Mouse (Mus musculus): ENCODE measurements around the gene Ogfod3. TPM values are rescaled to one million over a fixed set of nuclear protein-coding genes. Genes with fewer than 3 reads are reported as not detected.

Ogfod3 gene
- polyA plus RNA-seq, 1 experiment from 2014 or later = 24.5 TPM

DNA sequence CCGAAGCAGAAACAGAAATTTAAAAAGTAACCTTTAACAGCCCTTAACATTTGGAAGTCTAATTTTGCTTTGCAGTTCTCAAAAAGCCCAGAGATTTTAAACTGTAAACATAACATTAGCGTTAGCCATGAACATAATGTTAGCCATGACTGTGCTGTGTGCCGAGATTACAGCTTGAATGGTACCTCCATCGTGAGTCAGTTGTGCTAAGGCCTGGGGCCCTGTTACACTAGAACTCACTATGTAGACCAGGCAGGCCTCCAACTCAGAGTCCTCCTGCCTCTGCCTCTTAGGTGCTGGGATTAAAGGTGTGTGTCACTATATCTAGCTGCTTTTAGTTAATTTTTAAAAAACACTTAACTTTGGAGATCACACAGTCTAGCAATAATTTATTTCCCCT lies 26.7 kb upstream of the Ogfod3 start:
- 71% methylated on average over 4 of the region's 4 CpGs for WGBS
- Histone ChIP-seq H3K4me1 (replicated peaks; ENCODE audit: control insufficient read depth, insufficient read depth, low read length) (peaks cover 18% of the 10 kb centered on the region), H3K36me3 (ENCODE audit: control insufficient read depth, insufficient read depth, low read length) (no peaks in the 10 kb centered on the region), H3K27me3 (ENCODE audit: control insufficient read depth, insufficient read depth, low read depth, low read length) (no peaks in the 10 kb centered on the region), H3K9me3 (ENCODE audit: control insufficient read depth, low read length) (no peaks in the 10 kb centered on the region), H3K27ac (ENCODE audit: low read length) (no peak overlapping the region), H3K4me3 (ENCODE audit: low read length) (no peak overlapping the region), H3K4me2 (ENCODE audit: low read depth, low read length) (no peak overlapping the region), H3K9ac (ENCODE audit: low read length) (no peak overlapping the region)
- ATAC-seq (ENCODE audit: low read depth) = no peak

DNA sequence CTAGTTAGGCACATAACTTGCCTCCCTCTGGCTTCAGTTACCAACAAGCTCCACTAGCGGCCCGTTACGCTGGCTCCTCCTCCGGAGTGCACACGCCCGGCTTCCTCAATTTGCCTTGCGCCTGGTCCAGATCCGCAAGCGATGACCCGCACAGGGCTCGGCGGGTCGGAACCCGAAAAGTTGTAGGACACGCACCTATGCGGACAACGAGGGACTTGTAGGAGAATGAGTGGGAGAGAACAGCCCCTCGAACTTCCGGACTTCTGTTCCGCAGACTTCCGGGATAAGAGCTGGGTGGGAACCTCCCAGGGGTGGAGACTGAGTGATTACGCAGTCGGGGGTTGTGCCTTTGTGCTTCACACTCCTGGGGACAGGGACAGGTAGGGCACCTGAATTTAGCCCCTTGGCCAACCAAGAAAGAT lies 24.5 kb upstream of the Ogfod3 start, which contains the start of gene Cybc1:
TSS of gene Cybc1 (minus strand) at position 305 of the 422 bp plus-strand sequence.
- whole genome bisulfite sequencing = 0% methylated on average over 23 of the region's 23 CpGs
- peak within 1 kb of the TSS; percentile 85 for H3K4me2 ChIP-seq (ENCODE audit: low read depth, low read length)
- peak; percentile 94 for ATAC-seq (ENCODE audit: low read depth)

DNA sequence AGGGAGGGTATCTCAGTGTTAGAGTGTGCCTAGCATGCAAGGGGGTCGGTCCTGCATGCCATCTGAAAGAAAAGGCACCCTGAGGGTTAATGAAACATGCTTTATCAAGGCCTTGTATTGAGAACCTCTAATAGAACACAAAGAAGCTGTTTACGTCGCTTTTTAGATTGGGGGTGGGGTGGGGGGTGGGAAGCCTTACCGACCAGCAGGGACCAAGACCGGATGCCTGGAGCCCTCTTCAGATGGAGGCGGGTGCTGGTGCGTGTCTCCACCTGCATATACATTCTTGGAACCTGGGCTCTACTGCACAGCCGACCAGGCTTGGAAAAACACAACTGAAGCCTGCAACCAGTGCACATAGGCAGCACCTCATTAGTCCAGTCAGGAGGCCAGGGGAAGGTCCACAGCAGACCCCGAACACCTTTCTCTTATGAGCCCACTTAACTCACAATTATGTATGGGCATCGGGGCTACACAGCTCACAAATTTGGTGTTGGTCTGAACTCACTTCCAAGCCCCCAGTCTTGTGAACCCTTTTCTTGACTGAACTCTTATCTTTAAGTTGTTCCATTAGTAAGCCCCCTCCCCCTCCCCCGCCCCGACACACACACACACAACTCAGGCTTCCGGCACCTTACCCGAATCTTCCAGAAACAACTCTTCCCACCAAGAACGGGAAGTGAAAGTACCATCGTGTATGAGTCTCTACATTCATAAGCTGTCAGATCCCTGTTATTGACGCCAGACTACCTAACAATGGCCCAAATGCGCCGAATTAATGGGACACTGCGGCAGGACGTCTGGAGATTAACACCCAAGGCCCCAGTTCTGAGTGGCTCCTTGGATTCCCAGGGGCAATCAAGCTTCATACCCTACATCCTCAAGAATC lies 23.9 kb upstream of the Ogfod3 start:
- Histone ChIP-seq H3K36me3 (ENCODE audit: control insufficient read depth, insufficient read depth, low read length) (peaks cover 19% of the 10 kb centered on the region), H3K4me2 (ENCODE audit: low read depth, low read length) (peak overlapping the region; percentile 85), H3K9me3 (ENCODE audit: control insufficient read depth, low read length) (no peaks in the 10 kb centered on the region), H3K27ac (ENCODE audit: low read length) (peak overlapping the region; percentile 85), H3K9ac (ENCODE audit: low read length) (peak overlapping the region; percentile 74), H3K27me3 (ENCODE audit: control insufficient read depth, insufficient read depth, low read depth, low read length) (no peaks in the 10 kb centered on the region), H3K4me1 (replicated peaks; ENCODE audit: control insufficient read depth, insufficient read depth, low read length) (peaks cover 14% of the 10 kb centered on the region), H3K4me3 (ENCODE audit: low read length) (peak overlapping the region; percentile 78)
- ATAC-seq (ENCODE audit: low read depth) = peak; percentile 1; the same call in 1 of the 2 replicates
- 12% methylated on average over 21 of the region's 21 CpGs for WGBS

More for the DNA sequence above, 24.5 kb upstream of the Ogfod3 start, which contains the start of gene Cybc1:
- Histone ChIP-seq H3K4me1 (replicated peaks; ENCODE audit: control insufficient read depth, insufficient read depth, low read length) (peaks cover 14% of the 10 kb centered on the region), H3K9me3 (ENCODE audit: control insufficient read depth, low read length) (no peaks in the 10 kb centered on the region), H3K27me3 (ENCODE audit: control insufficient read depth, insufficient read depth, low read depth, low read length) (no peaks in the 10 kb centered on the region), H3K9ac (ENCODE audit: low read length) (peak within 1 kb of the TSS; percentile 74), H3K27ac (ENCODE audit: low read length) (peak within 1 kb of the TSS; percentile 85), H3K36me3 (ENCODE audit: control insufficient read depth, insufficient read depth, low read length) (peaks cover 15% of the 10 kb centered on the region), H3K4me3 (ENCODE audit: low read length) (peak within 1 kb of the TSS; percentile 78)

DNA sequence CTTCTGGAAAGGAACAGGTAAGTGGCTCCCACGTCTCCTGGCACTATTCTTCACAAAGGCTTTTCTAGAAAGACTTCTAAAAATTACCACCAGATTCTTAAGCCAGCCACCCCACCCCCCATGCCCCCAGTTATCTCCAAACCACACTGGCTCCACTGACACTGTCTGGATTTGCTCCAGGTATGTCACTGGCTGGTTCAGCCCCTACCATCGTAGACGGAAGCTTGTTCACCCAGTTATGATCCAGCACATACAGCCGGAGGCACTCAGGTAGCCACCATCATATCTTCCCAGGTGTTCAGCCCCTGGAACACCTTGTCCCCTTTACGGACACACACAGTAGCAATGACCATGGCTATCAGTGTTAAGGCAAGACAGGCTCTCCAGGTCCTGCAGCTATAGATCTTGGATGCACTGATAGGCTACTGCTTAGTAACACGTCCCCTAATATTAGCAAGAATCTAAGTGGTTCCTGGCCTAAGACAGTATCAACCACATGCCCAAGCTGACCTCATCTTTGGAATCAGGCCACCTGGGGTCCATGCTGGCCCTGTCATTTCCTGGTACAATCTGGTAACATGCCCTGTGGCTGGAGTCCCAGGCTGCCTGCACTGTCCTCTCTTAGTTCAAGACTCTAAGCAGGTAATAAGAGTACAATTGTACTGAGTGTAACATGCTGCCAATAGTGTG lies 17.0 kb upstream of the Ogfod3 start:
- no peaks in the 10 kb centered on the region for H3K9me3 ChIP-seq (ENCODE audit: control insufficient read depth, low read length)
- 82% methylated on average over 6 of the region's 6 CpGs for WGBS
- no peak overlapping the region for H3K27ac ChIP-seq (ENCODE audit: low read length)
- peaks cover 31% of the 10 kb centered on the region for H3K36me3 ChIP-seq (ENCODE audit: control insufficient read depth, insufficient read depth, low read length)
- 0 out of 2 replicates have a peak, but pooled peaks cover 2% of the 10 kb centered on the region for H3K4me1 ChIP-seq (replicated peaks; ENCODE audit: control insufficient read depth, insufficient read depth, low read length)
- no peak for ATAC-seq (ENCODE audit: low read depth)
- no peak overlapping the region for H3K4me2 ChIP-seq (ENCODE audit: low read depth, low read length)
- H3K27me3 ChIP-seq (ENCODE audit: control insufficient read depth, insufficient read depth, low read depth, low read length) = no peaks in the 10 kb centered on the region
- H3K4me3 ChIP-seq (ENCODE audit: low read length) = no peak overlapping the region
- H3K9ac ChIP-seq (ENCODE audit: low read length) = no peak overlapping the region

DNA sequence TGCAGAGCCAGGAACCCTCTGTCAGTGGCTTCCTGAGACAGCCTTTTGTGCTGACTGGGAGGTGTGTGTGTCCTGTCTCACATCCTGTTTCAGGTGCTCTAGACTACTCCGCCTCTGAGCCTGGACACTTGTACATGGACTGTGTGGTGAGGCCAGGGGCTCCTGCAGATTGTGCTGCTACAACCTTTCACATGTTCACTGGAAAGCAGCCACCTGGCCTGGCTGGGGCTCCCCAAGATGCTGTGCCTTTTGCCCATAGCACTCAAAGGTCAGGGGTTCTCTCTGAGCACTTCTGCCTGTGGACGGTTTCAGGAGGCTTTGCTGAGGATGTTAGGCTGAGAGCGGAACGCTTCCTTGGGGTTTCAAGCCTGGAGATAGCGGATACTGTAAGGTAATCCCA lies 16.3 kb upstream of the Ogfod3 start:
- no peak overlapping the region for H3K4me2 ChIP-seq (ENCODE audit: low read depth, low read length)
- H3K4me1 ChIP-seq (replicated peaks; ENCODE audit: control insufficient read depth, insufficient read depth, low read length) = no peaks in the 10 kb centered on the region
- no peaks in the 10 kb centered on the region for H3K9me3 ChIP-seq (ENCODE audit: control insufficient read depth, low read length)
- H3K27ac ChIP-seq (ENCODE audit: low read length) = no peak overlapping the region
- no peak overlapping the region for H3K4me3 ChIP-seq (ENCODE audit: low read length)
- no peaks in the 10 kb centered on the region for H3K27me3 ChIP-seq (ENCODE audit: control insufficient read depth, insufficient read depth, low read depth, low read length)
- no peak for ATAC-seq (ENCODE audit: low read depth)
- peaks cover 31% of the 10 kb centered on the region for H3K36me3 ChIP-seq (ENCODE audit: control insufficient read depth, insufficient read depth, low read length)
- H3K9ac ChIP-seq (ENCODE audit: low read length) = no peak overlapping the region
- 85% methylated on average over 5 of the region's 5 CpGs for WGBS

DNA sequence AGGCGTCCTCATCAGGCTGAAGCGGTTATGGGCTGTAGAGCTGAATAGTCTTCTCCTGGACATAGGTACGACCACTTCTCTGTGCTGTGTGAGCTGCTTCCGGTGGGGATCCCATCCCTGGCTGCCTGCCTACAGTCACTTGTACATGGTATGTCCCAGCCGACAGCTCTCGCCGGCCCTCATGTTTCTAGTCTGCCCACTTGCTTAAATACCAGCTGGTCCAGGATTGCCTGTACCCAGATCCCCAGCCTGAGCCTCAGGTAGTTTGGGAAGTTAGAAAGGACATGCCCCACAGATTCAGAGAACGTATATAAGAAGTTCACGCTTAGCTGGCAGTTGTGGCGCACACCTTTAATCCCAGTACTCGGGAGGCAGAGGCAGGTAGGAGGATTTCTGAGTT lies 15.3 kb upstream of the Ogfod3 start:
- Histone ChIP-seq H3K27ac (ENCODE audit: low read length) (no peak overlapping the region), H3K4me1 (replicated peaks; ENCODE audit: control insufficient read depth, insufficient read depth, low read length) (no peaks in the 10 kb centered on the region), H3K27me3 (ENCODE audit: control insufficient read depth, insufficient read depth, low read depth, low read length) (no peaks in the 10 kb centered on the region), H3K9me3 (ENCODE audit: control insufficient read depth, low read length) (no peaks in the 10 kb centered on the region), H3K4me2 (ENCODE audit: low read depth, low read length) (no peak overlapping the region), H3K4me3 (ENCODE audit: low read length) (no peak overlapping the region), H3K36me3 (ENCODE audit: control insufficient read depth, insufficient read depth, low read length) (peaks cover 22% of the 10 kb centered on the region), H3K9ac (ENCODE audit: low read length) (no peak overlapping the region)
- WGBS = 87% methylated on average over 11 of the region's 11 CpGs
- no peak for ATAC-seq (ENCODE audit: low read depth)

DNA sequence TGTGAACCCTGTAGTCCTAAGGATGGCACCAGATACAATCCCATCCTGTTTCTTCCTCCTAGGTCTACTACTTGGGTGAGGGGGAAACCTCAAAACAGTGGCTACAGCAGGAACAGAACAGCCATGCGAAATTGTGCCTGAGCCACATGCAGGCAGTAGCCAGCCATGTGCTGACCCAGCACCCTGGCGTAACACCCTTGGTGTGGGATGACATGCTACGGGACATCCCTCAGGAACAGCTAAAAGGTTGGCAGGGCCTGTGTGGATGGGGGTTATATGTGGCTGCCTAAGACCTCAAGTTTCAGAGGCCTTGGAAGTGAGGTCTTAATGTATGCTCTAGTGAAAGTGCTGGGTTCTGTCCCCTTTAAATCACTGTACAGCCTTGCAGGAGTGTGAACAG lies 12.3 kb upstream of the Ogfod3 start:
- WGBS = 94% methylated on average over 3 of the region's 3 CpGs
- no peak for ATAC-seq (ENCODE audit: low read depth)
- Histone ChIP-seq H3K9ac (ENCODE audit: low read length) (no peak overlapping the region), H3K9me3 (ENCODE audit: control insufficient read depth, low read length) (no peaks in the 10 kb centered on the region), H3K36me3 (ENCODE audit: control insufficient read depth, insufficient read depth, low read length) (peaks cover 13% of the 10 kb centered on the region), H3K27ac (ENCODE audit: low read length) (no peak overlapping the region), H3K27me3 (ENCODE audit: control insufficient read depth, insufficient read depth, low read depth, low read length) (no peaks in the 10 kb centered on the region), H3K4me2 (ENCODE audit: low read depth, low read length) (no peak overlapping the region), H3K4me3 (ENCODE audit: low read length) (no peak overlapping the region), H3K4me1 (replicated peaks; ENCODE audit: control insufficient read depth, insufficient read depth, low read length) (no peaks in the 10 kb centered on the region)

DNA sequence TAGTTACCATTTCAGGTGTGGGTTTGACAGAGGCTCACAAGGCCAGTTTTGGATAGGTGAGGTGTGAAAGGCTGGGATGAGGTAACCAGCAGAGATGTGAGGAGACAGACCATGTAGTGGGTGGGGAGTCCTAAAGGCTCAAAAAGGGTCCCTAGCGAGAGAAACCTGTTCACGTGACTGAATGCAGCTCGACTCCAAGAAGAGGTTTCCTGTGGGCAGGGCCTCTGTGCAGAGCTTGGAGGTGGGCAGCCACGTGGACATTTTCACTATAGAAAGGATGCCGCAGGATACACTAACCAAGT lies 701 bp downstream of the Ogfod3 start:
- WGBS = under 1% methylated on average over 5 of the region's 5 CpGs

More for the DNA sequence above, 701 bp downstream of the Ogfod3 start:
- Histone ChIP-seq H3K9me3 (ENCODE audit: control insufficient read depth, low read length) (no peaks in the 10 kb centered on the region), H3K4me2 (ENCODE audit: low read depth, low read length) (peak overlapping the region; percentile 86), H3K4me1 (replicated peaks; ENCODE audit: control insufficient read depth, insufficient read depth, low read length) (peaks cover 20% of the 10 kb centered on the region), H3K27ac (ENCODE audit: low read length) (0 out of 2 replicates have a peak overlapping the region, but pooled peaks have one; percentile 3), H3K4me3 (ENCODE audit: low read length) (peak overlapping the region; percentile 65), H3K27me3 (ENCODE audit: control insufficient read depth, insufficient read depth, low read depth, low read length) (no peaks in the 10 kb centered on the region), H3K9ac (ENCODE audit: low read length) (peak overlapping the region; percentile 73; the same call in 1 of the 2 replicates), H3K36me3 (ENCODE audit: control insufficient read depth, insufficient read depth, low read length) (peaks cover 5% of the 10 kb centered on the region; the same call in 1 of the 2 replicates)
- ATAC-seq (ENCODE audit: low read depth) = no peak

Data from lung, embryonic 16.5 days (tissue).